Mouse (Mus musculus): ENCODE results near the gene Tm9sf4. TPM values are rescaled to one million over a fixed set of nuclear protein-coding genes. Genes with fewer than 3 reads are reported as not detected.

The Tm9sf4 gene
- polyA plus RNA-seq, 1 experiment from 2014 or later, result 77.9 TPM

- Histone ChIP-seq H3K27me3 (replicated peaks) (no peaks in the 10 kb centered on the region), H3K27ac (no peak overlapping the region; the same call in 1 of the 2 replicates), H3K9ac (no peak overlapping the region), H3K9me3 (no peaks in the 10 kb centered on the region), H3K4me3 (no peak overlapping the region), H3K4me2 (replicated peaks) (no peak overlapping the region), H3K36me3 (peaks cover 77% of the 10 kb centered on the region), H3K4me1 (no peaks in the 10 kb centered on the region)
- 85% methylated on average over 5 of the region's 5 CpGs for WGBS
- no peak for ATAC-seq (ENCODE audit: low FRiP score, low read depth)
These were observed 37.4 kb downstream of the Tm9sf4 start for GRCm38 (mm10) chr2:153198485-153198884.

- Histone ChIP-seq H3K27me3 (replicated peaks) (no peaks in the 10 kb centered on the region), H3K9me3 (no peaks in the 10 kb centered on the region), H3K4me2 (replicated peaks) (no peak overlapping the region), H3K4me1 (no peaks in the 10 kb centered on the region), H3K36me3 (peaks cover 80% of the 10 kb centered on the region), H3K4me3 (no peak overlapping the region), H3K27ac (no peak overlapping the region), H3K9ac (no peak overlapping the region)
- 91% methylated on average over 2 of the region's 2 CpGs for WGBS
- no peak for ATAC-seq (ENCODE audit: low FRiP score, low read depth)
These were observed 38.0 kb downstream of the Tm9sf4 start for GRCm38 (mm10) chr2:153199114-153199513.

- ATAC-seq (ENCODE audit: low FRiP score, low read depth), result no peak
- WGBS, result 61% methylated on average over 1 of the region's 1 CpGs
- Histone ChIP-seq H3K9me3 (no peaks in the 10 kb centered on the region), H3K27ac (no peak overlapping the region), H3K4me3 (no peak overlapping the region), H3K27me3 (replicated peaks) (no peaks in the 10 kb centered on the region), H3K9ac (no peak overlapping the region), H3K36me3 (peaks cover 84% of the 10 kb centered on the region), H3K4me2 (replicated peaks) (no peak overlapping the region), H3K4me1 (no peaks in the 10 kb centered on the region)
These were observed 41.7 kb downstream of the Tm9sf4 start for GRCm38 (mm10) chr2:153202766-153203165.

GRCm38 (mm10) chr2:153208149-153208548 lies 47.0 kb downstream of the Tm9sf4 start:
- Histone ChIP-seq H3K4me2 (replicated peaks) (no peak overlapping the region), H3K9me3 (no peaks in the 10 kb centered on the region), H3K27ac (no peak overlapping the region), H3K27me3 (replicated peaks) (no peaks in the 10 kb centered on the region), H3K4me3 (no peak overlapping the region), H3K4me1 (no peaks in the 10 kb centered on the region), H3K9ac (no peak overlapping the region), H3K36me3 (peaks cover 65% of the 10 kb centered on the region)
- 100% methylated on average over 2 of the region's 2 CpGs for WGBS
- no peak for ATAC-seq (ENCODE audit: low FRiP score, low read depth)

GRCm38 (mm10) chr2:153209286-153209685 lies 48.2 kb downstream of the Tm9sf4 start:
- Histone ChIP-seq H3K4me2 (replicated peaks) (no peak overlapping the region), H3K9me3 (no peaks in the 10 kb centered on the region), H3K9ac (no peak overlapping the region), H3K36me3 (peaks cover 57% of the 10 kb centered on the region), H3K4me1 (no peaks in the 10 kb centered on the region), H3K27me3 (replicated peaks) (no peaks in the 10 kb centered on the region), H3K27ac (no peak overlapping the region), H3K4me3 (no peak overlapping the region)
- no peak for ATAC-seq (ENCODE audit: low FRiP score, low read depth)
- 88% methylated on average over 5 of the region's 5 CpGs for WGBS

- H3K27me3 ChIP-seq (replicated peaks), result no peaks in the 10 kb centered on the region
- H3K9ac ChIP-seq, result no peak overlapping the region
- H3K27ac ChIP-seq, result no peak overlapping the region
- H3K9me3 ChIP-seq, result no peaks in the 10 kb centered on the region
- no peak for ATAC-seq (ENCODE audit: low FRiP score, low read depth)
- H3K4me1 ChIP-seq, result no peaks in the 10 kb centered on the region
- 94% methylated on average over 5 of the region's 5 CpGs for WGBS
- no peak overlapping the region for H3K4me3 ChIP-seq
- H3K4me2 ChIP-seq (replicated peaks), result no peak overlapping the region
- H3K36me3 ChIP-seq, result peaks cover 39% of the 10 kb centered on the region
These were observed 50.3 kb downstream of the Tm9sf4 start for GRCm38 (mm10) chr2:153211451-153211850.

GRCm38 (mm10) chr2:153213351-153213750 lies 52.2 kb downstream of the Tm9sf4 start:
- no peak overlapping the region for H3K27ac ChIP-seq
- no peaks in the 10 kb centered on the region for H3K9me3 ChIP-seq
- peaks cover 20% of the 10 kb centered on the region for H3K36me3 ChIP-seq
- H3K27me3 ChIP-seq (replicated peaks), result no peaks in the 10 kb centered on the region
- H3K4me3 ChIP-seq, result no peak overlapping the region
- WGBS, result 89% methylated on average over 4 of the region's 4 CpGs
- no peak for ATAC-seq (ENCODE audit: low FRiP score, low read depth)
- H3K4me2 ChIP-seq (replicated peaks), result no peak overlapping the region
- no peak overlapping the region for H3K9ac ChIP-seq
- H3K4me1 ChIP-seq, result no peaks in the 10 kb centered on the region

- no peaks in the 10 kb centered on the region for H3K9me3 ChIP-seq
- no peak for ATAC-seq (ENCODE audit: low FRiP score, low read depth)
- 82% methylated on average over 6 of the region's 6 CpGs for WGBS
- H3K27ac ChIP-seq, result no peak overlapping the region
- no peak overlapping the region for H3K9ac ChIP-seq
- H3K4me2 ChIP-seq (replicated peaks), result no peak overlapping the region
- H3K4me1 ChIP-seq, result no peaks in the 10 kb centered on the region
- H3K36me3 ChIP-seq, result peaks cover 7% of the 10 kb centered on the region
- H3K27me3 ChIP-seq (replicated peaks), result no peaks in the 10 kb centered on the region
- H3K4me3 ChIP-seq, result no peak overlapping the region
These were observed 53.7 kb downstream of the Tm9sf4 start for GRCm38 (mm10) chr2:153214771-153215259.

GRCm38 (mm10) chr2:153215421-153215820 lies 54.3 kb downstream of the Tm9sf4 start:
- 90% methylated on average over 4 of the region's 4 CpGs for WGBS
- no peak overlapping the region for H3K27ac ChIP-seq
- H3K4me3 ChIP-seq, result no peak overlapping the region
- H3K9ac ChIP-seq, result no peak overlapping the region
- no peak for ATAC-seq (ENCODE audit: low FRiP score, low read depth)
- H3K4me1 ChIP-seq, result no peaks in the 10 kb centered on the region
- H3K9me3 ChIP-seq, result no peaks in the 10 kb centered on the region
- no peak overlapping the region for H3K4me2 ChIP-seq (replicated peaks)
- no peaks in the 10 kb centered on the region for H3K27me3 ChIP-seq (replicated peaks)
- peaks cover 3% of the 10 kb centered on the region; the same call in 1 of the 2 replicates for H3K36me3 ChIP-seq

- no peak overlapping the region for H3K27ac ChIP-seq
- ATAC-seq (ENCODE audit: low FRiP score, low read depth), result no peak
These were observed 56.8 kb downstream of the Tm9sf4 start for GRCm38 (mm10) chr2:153217826-153218340.

GRCm38 (mm10) chr2:153218516-153218915 lies 57.4 kb downstream of the Tm9sf4 start:
- ATAC-seq (ENCODE audit: low FRiP score, low read depth), result no peak

More at GRCm38 (mm10) chr2:153217826-153218340, 56.8 kb downstream of the Tm9sf4 start:
- no peaks in the 10 kb centered on the region for H3K9me3 ChIP-seq
- H3K4me1 ChIP-seq, result no peaks in the 10 kb centered on the region
- H3K36me3 ChIP-seq, result no peaks in the 10 kb centered on the region
- no peaks in the 10 kb centered on the region for H3K27me3 ChIP-seq (replicated peaks)
- no peak overlapping the region for H3K4me3 ChIP-seq
- H3K4me2 ChIP-seq (replicated peaks), result no peak overlapping the region
- WGBS, result 91% methylated on average over 10 of the region's 10 CpGs
- H3K9ac ChIP-seq, result no peak overlapping the region

GRCm38 (mm10) chr2:153221620-153222019 lies 60.5 kb downstream of the Tm9sf4 start:
- Histone ChIP-seq H3K27me3 (replicated peaks) (no peaks in the 10 kb centered on the region), H3K9me3 (no peaks in the 10 kb centered on the region), H3K9ac (no peak overlapping the region), H3K4me1 (peaks cover 14% of the 10 kb centered on the region), H3K4me2 (replicated peaks) (no peak overlapping the region), H3K36me3 (no peaks in the 10 kb centered on the region), H3K27ac (no peak overlapping the region), H3K4me3 (no peak overlapping the region)
- 88% methylated on average over 4 of the region's 4 CpGs for WGBS
- no peak for ATAC-seq (ENCODE audit: low FRiP score, low read depth)

More at GRCm38 (mm10) chr2:153218516-153218915, 57.4 kb downstream of the Tm9sf4 start:
- H3K27me3 ChIP-seq (replicated peaks), result no peaks in the 10 kb centered on the region
- H3K9ac ChIP-seq, result no peak overlapping the region
- 85% methylated on average over 3 of the region's 3 CpGs for WGBS
- H3K4me3 ChIP-seq, result no peak overlapping the region
- no peaks in the 10 kb centered on the region for H3K9me3 ChIP-seq
- no peaks in the 10 kb centered on the region for H3K36me3 ChIP-seq
- no peak overlapping the region for H3K27ac ChIP-seq
- no peaks in the 10 kb centered on the region for H3K4me1 ChIP-seq
- H3K4me2 ChIP-seq (replicated peaks), result no peak overlapping the region

- Histone ChIP-seq H3K9ac (no peak overlapping the region), H3K27ac (no peak overlapping the region), H3K27me3 (replicated peaks) (no peaks in the 10 kb centered on the region), H3K4me2 (replicated peaks) (no peak overlapping the region), H3K4me1 (peaks cover 14% of the 10 kb centered on the region), H3K4me3 (no peak overlapping the region), H3K9me3 (no peaks in the 10 kb centered on the region), H3K36me3 (no peaks in the 10 kb centered on the region)
- no peak for ATAC-seq (ENCODE audit: low FRiP score, low read depth)
These were observed 61.0 kb downstream of the Tm9sf4 start for GRCm38 (mm10) chr2:153222130-153222529.
